Mouse (Mus musculus): ENCODE data around the gene Stau1.

DNA sequence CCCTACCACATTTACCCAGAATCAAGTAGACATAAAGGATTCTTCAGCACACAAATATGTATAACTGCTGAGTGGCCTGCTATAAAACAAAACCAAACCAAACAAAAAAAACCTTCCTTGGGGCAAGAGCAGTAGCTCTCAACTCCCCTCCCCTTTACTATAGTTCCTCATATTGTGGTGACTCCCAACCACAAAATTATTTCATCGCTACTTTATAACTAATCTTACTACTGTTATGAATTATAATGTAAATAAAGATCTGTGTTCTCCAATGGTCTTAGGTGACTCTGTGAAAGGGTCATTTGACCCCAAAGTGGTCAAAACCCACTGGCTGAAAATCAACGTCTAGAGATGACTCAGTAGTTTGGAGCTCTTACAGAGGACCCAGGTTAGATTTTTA lies 15.9 kb downstream of the Stau1 start:
- TF ChIP-seq CTCF (IDR thresholded peaks at IDR 0.05; ENCODE audit: control insufficient read depth, insufficient read depth, insufficient replicate concordance, low read depth, low read length) (no peak), POLR2A (IDR thresholded peaks at IDR 0.05; ENCODE audit: control insufficient read depth, low read depth, low read length) (no peak)

Data from testis, adult 2 months (tissue).